Mouse (Mus musculus): ENCODE results near the gene Stip1.
A peak's percentile ranks its signal among the peaks of the same experiment; 100 is the strongest.
"Not testable (repeated sequence)": the region's sequence is repeated elsewhere in the genome, so short reads cannot be mapped to it uniquely, and the experiment has no call there.

The Stip1 gene

DNA sequence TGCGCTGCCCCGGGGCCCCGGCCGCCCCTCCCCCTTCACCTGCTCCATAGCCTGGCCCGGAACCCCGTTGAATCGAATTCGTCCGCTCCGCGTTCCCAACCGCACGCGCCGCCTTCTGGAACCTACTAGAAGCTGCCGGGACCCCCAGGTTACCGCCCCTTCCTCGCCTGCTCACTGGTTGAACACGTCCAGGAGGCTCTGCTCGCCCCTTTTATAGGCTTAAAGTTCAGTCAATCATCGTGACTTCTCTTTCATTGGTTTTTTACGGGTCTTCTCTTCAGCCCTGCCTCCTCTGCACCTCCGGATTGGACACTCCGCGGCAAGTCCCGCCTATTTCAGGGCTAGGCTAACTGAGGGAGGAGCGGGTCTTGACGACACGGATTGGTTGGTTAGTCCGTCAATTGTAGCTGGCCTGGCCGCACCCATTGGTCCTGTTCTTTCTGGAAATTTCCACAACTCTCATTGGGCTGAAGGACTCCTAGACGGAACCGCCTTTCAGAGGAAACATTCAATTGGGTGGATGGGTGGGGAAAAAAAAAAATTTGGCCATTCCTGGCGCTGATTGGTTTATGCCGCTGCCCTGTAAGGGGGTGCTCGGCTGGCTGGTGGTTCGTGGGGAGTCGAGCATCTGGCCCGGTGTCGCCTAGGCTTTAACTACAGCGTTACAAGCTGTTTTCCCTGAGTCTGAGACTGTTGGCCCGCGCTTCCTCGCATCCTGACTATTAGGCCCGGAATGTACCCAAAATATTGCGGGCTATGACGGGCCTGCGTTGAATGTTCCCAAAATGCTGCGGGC is at the start of gene Stip1:
TSS of gene Stip1 (minus strand) at position 127 of the 796 bp plus-strand sequence.
- DNase-seq, result peak; percentile 100

DNA sequence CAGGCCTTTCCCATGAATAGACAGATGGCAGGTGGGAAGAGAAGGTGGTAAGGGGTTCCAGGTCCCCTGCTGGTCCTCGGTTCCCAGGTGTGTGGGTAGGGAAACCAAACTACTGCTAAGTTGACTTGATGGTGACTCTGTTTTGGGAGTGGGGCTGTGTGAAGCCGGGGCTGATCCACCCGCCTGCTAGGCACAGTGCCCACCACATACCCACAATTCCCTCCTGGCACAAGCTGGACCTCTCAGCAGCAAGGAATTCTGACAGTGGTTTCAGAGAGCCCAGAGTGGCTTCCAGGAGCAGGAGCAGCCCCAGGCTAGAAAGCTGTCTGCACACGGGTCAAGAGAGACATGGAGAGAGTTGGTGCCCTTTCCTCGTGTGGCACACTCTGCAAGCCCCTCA is 49.3 kb upstream of the Stip1 start:
- DNase-seq, result no peak

DNA sequence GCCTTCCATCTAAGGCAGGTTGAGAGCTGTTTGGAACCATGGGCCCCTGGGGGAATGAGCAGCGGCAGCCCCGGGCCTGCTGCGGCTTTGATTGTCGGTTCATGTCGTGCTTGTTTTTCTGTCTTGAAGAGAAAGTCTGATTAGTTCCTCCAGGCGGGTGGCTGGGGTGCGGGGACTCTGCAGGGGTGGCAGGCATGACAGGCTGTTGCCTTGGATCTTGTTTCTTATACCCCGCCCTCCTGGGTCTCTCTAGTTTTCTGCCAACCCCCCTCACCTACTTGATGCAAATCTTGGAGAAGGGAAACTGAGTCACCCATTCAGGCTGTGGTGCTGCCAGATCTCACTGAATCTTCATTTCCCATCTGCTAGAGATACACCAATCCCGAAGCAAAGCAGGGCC is 48.8 kb upstream of the Stip1 start:
- DNase-seq, result no peak

GRCm38 (mm10) chr19:7084734-7085133 is 45.0 kb upstream of the Stip1 start:
- no peak for DNase-seq

DNA sequence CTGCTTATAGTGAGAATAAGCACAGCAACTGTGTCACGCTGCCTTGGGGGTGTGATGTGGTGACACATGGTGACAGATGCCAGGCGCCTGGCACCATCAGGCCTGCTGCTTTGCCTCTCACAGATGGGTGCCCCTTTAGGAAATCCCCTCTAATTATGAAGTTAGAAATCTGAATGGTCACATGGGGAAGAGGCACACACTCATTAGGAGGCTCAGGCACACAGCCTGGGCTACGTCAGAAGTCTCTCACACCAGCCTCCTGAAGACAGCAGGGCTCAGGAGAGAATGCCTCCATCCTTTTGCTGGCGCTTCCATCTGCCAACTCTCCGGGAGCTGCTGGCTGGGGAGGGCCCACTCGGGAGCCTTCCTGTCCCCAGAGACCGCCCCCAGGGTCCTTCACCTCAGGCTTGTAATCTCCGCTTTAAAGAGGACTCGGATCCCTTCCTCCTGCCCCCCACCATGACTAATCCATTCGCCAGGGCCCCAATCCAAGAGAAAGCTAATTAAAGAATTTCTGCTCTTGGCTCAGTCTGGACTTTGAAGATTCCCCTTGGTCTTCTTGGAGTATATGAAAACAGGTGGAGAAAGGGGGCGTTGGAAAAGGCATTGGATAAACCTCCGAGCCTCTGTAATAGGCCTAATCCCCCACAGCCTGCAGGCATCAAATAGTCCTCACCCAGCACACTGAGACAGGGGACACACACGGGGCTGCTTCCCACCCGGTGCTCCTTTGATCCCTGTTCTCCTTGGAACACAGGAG is 43.4 kb upstream of the Stip1 start:
- peak; percentile 71 for DNase-seq

GRCm38 (mm10) chr19:7081516-7082266 is 41.9 kb upstream of the Stip1 start:
- DNase-seq, result peak; percentile 72

- no peak for DNase-seq
Measured at GRCm38 (mm10) chr19:7078271-7078670, 38.5 kb upstream of the Stip1 start.

DNA sequence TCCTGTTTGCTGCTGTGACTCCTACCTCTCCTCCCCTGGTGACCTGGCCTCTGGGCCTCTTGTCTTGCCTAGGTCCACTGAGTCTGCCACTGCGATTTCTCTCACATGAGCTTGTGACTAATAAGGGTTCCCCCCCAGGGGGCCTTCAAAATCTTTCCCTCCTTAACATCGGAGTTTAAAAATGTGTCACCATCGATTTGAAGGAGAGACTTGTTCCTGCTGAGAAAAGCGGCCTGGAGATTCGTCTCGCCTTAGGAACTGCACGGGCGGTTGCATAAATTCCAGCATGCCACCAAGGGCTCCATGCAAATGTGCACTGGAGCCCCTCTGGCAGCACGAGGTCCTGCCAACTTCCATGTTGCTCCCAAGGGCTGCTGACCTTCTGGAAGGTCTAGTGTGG is 37.9 kb upstream of the Stip1 start:
- DNase-seq, result no peak

DNA sequence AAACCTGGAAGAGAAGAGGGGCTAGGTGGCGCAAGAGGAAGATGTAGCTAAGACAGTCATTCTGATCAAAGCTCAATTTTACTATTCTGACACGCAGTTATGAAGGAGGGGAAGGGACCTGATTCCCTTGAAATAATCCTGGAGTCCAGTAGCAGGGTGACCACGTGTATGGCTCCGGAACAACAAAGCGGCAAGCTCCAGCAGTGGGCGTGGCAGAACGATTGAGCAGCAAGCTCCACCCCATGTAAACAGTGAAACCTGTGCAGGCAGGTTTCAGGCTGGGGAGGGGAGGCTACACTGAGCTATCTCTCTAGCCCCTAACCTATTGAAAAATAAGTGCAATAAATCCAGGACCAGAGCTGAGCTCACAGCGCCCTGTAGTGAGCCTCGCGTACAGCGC is 35.6 kb upstream of the Stip1 start:
- DNase-seq, result not testable (repeated sequence)

- no peak for DNase-seq
Measured at GRCm38 (mm10) chr19:7073997-7074781, 34.4 kb upstream of the Stip1 start.

DNA sequence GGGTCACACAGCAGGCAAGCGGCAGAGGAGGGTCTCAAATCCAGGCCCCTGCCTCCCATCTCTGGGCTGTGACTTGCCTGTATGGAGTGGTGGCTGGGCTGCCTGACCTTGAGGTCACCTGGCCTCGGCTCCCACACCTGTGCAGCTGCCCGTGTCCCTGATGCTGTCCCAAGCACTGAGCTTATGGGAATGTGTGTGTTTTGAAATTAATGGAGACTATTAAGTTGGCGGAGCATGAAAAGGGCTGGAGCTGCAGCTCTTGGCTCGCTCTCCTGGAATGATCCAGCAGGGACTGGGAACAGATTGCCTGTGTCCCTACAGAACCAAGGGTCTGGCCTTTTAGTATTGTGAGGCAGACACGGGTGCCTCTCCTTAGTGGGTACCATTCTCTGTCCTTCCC is 32.5 kb upstream of the Stip1 start:
- DNase-seq, result no peak

DNA sequence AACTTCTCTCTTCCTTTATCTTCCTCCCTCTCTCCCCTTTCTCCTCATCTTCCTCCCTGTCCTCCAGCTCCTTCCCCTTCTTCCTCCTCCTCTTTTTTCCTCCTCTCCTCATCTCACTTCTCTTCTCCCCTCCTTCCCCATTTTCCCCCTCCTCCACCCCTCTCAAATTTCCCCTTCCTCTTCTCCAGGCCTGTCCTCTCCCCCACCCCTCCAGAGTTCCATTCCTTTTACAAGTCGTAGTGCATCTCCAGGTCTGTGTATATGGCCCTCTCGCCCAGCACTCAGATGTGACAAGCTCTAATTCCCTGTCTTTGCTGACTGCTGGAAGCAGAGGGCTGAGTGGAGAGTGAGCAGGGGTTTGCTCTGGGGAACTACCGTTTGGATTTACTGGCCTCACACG is 31.0 kb upstream of the Stip1 start:
- DNase-seq, result no peak

DNA sequence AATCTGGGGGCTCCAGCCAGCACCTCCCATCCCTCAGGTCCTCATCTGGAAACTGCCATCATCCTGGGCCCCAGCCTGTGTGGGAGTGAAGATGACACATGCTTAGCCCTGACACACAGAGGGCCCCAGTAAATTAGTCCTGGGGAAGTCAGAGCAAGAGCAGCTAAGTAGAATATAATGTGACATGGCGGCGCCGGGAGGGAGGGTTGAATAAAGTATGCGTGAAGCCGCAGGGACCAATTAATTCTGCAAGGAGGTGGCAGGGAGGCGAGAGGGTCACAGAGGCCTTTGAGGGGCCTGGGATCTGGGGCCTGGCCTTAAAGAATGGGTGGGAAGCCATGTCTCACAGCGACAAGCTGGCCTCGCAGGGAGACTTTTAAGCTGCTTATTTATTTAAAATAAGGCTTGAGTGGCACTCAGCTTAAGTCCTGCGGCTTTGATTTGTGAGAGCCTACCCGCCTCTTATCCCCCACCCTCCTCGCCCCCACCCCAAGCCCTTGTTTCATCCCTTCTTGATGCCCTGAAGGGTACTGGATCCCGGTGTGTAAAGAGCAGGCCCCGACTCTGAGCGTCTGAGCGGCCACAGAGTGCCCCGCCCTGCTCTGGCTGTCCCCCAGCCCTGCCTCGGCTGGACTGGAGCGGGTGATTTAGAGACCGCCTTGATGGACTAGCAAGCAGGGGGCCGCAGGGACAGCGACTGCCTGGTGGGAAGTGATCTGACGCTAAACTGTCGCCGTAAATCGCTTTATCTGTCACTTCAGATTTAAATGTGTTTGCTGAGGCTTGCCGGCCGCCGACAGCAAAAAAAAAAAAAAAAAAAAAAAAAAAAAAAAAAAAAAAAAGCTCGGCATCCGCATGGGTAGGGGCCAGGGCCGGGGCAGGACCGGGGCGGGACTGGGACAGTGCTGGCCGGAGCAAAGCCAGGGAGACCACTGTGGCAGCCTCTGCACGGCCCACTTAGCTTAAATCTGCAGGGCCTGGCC is 30.3 kb upstream of the Stip1 start:
- DNase-seq, result no peak

DNA sequence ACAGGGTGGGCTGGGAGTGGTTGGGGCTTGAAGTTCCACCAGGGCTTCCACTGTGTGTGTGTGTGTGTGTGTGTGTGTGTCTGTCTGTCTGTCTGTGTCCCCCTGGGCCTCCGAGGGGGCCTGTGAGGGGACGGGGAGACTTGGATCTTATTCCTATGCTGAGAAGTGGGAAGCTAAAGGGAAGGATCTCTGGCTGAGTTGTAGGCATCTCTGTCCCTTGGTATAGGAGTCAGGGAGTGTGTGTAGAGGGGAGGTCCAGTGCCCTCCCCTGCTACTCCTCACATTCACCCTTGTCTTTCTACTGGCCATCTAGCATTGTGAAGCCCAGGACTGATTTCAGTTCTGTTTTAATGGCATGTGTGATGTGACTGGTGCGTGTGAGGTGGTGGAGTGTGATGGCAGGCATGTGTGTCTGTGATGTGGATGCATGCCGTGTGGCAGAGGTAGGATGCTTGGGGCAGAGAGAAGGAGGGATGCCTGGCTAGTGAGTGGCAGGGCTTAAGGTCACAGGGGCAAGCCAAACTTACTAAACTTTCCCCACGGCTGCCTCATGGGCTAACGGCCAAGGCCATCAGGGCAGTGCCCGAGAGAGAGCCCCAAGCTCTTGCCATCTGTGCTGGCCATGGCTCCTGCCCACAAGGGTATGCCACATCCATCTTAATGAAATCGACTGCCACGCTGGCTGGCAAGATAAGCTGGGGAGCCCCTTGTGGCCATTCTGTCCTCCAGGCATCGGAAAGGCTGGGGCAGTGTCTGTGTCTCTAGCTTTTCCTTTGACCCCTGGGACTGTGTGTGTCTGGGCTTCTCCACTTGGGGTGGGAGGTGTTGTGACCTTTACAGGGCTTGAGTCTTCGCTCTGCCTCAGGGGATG is 29.1 kb upstream of the Stip1 start:
- no peak for DNase-seq

DNA sequence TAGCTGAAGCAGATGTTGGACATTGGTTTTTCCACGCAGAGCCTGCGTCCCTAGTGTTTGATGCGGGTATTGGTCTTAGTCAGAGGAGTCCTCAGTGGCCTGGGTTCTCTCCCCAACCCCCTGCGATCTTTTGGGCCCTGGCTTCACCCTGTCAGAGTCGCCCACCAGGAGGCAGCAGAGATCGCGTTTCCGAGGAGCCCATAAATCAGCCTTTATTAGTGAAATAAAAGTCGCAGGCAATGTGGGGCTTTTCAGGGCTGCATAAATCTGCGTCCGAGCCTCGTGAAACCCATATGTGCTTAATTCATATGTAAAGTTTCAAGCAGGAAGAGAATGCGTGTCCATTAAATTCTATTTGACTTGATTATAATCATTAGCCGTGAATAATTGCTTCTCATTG is 28.4 kb upstream of the Stip1 start:
- DNase-seq, result peak; percentile 65

DNA sequence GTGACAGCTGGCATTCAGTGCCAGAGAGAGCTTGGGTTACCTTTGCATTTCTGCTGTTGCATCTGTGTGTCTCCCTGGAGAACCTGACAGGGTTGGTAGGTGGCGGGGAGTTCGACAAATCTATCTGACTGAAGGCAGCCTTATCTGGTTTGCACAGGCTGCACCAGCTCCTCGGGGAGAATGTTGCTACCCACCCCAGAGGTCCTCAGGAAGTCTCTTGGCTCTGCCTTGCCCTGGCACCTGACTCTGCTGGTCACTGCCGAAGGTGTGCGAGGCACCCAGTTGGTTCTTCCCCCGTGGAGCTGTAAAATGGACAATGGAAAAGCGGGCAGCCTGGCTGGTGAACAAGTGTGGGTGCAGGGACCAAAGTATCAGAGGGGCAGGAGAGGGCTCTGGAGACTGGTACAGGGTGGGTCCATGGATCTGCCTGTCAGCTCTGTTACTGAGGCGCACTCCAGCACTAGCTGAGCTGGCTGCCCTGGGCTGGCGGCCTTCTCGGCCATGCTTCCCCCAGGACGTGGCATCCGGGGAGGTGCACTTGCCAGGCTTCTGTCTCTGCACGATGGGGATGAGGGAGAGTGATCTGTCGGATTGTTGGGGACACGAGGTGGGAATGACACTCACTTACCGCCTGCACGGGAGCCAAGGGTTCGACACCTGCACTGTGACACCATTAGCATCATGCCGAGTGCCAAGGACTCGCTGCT is 27.7 kb upstream of the Stip1 start:
- no peak for DNase-seq

DNA sequence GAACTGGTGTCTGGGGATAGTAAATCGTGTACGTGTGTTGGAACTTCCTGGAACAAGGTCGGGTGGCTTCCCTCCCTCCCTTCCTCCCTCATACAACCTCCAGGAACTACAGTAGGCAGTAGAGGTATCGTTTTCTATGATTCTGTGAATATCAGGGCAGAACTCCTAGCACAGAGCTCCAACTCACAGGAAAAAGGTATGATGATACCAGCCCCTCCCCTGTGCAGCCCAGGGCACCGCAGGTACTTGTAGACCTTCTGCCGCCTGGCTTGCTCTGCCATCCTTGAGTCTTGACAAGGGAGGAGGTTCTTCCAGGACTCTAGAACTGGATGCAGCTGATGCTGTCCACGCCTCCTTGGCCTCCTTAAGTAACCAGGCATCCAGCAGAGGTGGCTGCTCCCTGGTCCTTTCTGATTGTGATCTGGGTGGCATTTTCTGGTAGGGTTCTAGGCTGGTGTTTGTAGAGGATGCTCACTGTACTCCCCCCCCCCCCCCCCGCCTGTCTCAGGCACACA is 27.1 kb upstream of the Stip1 start:
- DNase-seq, result no peak

DNA sequence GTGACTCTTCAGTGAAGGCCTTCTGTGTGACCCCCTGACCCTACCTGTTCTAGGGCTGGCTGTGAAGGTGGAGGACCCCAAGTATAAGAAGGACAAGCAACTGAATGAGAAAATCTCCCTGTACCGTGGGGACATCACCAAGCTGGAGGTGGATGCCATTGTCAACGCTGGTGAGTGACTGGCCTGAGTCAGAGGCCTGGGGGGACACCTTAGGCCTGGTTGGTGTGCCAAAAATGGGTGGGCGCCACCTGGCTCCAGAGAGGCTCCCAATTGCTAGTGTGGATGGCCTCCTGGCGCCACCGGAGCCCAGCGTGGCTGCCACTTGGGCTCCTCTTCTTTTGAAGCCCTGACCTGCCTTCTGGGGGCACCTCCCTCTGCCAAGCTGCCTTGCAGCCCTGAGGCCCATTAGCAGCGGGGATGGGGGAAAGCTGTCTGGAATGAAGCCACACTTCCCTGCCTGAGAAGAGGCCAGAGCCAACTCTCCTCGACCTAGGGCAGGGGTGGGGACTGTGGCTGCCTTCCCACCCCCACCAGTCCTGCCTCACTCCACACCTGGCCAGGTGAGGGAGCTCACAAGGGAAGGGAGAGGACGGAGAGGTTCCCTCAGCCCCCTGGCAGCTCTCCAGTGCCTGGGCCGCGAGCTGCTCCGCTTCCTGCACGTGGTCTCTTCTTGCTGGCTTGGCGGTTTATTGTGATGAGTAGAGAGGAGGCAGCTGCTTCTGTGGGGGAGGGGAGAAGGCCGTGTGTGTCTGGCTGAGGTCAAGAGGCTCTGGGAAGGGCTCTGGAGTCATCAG is 26.5 kb upstream of the Stip1 start:
- DNase-seq, result no peak

- peak; percentile 83 for DNase-seq
Measured at GRCm38 (mm10) chr19:7064571-7064970, 24.8 kb upstream of the Stip1 start.

Measured in right cerebral cortex, adult 18-20 months (tissue).